Mouse (Mus musculus): Measurements from ENCODE around the gene Actr3. TPM values are rescaled to one million over a fixed set of nuclear protein-coding genes. Genes with fewer than 3 reads are reported as not detected.
"Not testable (repeated sequence)": the region's sequence is repeated elsewhere in the genome, so short reads cannot be mapped to it uniquely, and the experiment has no call there.

Actr3 gene
- polyA plus RNA-seq, 1 experiment from 2014 or later, result 248 TPM

- H3K4me3 ChIP-seq; H3K27me3 ChIP-seq; H3K4me2 ChIP-seq (replicated peaks); ATAC-seq (ENCODE audit: low FRiP score, low read depth); H3K27ac ChIP-seq (replicated peaks); H3K9me3 ChIP-seq; H3K4me1 ChIP-seq; H3K9ac ChIP-seq (replicated peaks): not testable (repeated sequence)
- peaks cover 42% of the 10 kb centered on the region for H3K36me3 ChIP-seq
- WGBS, result 93% methylated on average over 5 of the region's 5 CpGs
Measured at GRCm38 (mm10) chr1:125393324-125393723, 42.2 kb downstream of the Actr3 start.

GRCm38 (mm10) chr1:125390065-125390754 is 45.3 kb downstream of the Actr3 start:
- not testable (repeated sequence) for H3K9me3 ChIP-seq; H3K4me2 ChIP-seq (replicated peaks); H3K27ac ChIP-seq (replicated peaks); ATAC-seq (ENCODE audit: low FRiP score, low read depth); H3K4me1 ChIP-seq; H3K9ac ChIP-seq (replicated peaks); H3K27me3 ChIP-seq; H3K4me3 ChIP-seq
- H3K36me3 ChIP-seq, result peaks cover 16% of the 10 kb centered on the region
- WGBS, result 82% methylated on average over 4 of the region's 4 CpGs

GRCm38 (mm10) chr1:125389634-125390033 is 45.9 kb downstream of the Actr3 start:
- H3K27ac ChIP-seq (replicated peaks); H3K4me2 ChIP-seq (replicated peaks); H3K27me3 ChIP-seq; H3K4me3 ChIP-seq; H3K4me1 ChIP-seq; H3K9me3 ChIP-seq; H3K9ac ChIP-seq (replicated peaks); ATAC-seq (ENCODE audit: low FRiP score, low read depth): not testable (repeated sequence)
- H3K36me3 ChIP-seq, result peaks cover 12% of the 10 kb centered on the region
- WGBS, result 83% methylated on average over 1 of the region's 1 CpGs

GRCm38 (mm10) chr1:125388370-125388769 is 47.2 kb downstream of the Actr3 start:
- Histone ChIP-seq H3K36me3 (peaks cover 9% of the 10 kb centered on the region), H3K27me3 (no peaks in the 10 kb centered on the region), H3K9me3 (no peaks in the 10 kb centered on the region), H3K9ac (replicated peaks) (no peak overlapping the region), H3K27ac (replicated peaks) (no peak overlapping the region), H3K4me3 (no peak overlapping the region), H3K4me1 (no peaks in the 10 kb centered on the region), H3K4me2 (replicated peaks) (no peak overlapping the region)
- 38% methylated on average over 3 of the region's 3 CpGs for WGBS
- no peak for ATAC-seq (ENCODE audit: low FRiP score, low read depth)

GRCm38 (mm10) chr1:125386217-125386616 is 49.3 kb downstream of the Actr3 start:
- 0 out of 2 replicates have a peak, but pooled peaks cover 3% of the 10 kb centered on the region for H3K36me3 ChIP-seq
- ATAC-seq (ENCODE audit: low FRiP score, low read depth), result no peak
- no peak overlapping the region for H3K27ac ChIP-seq (replicated peaks)
- H3K9me3 ChIP-seq, result no peaks in the 10 kb centered on the region
- H3K4me3 ChIP-seq, result no peak overlapping the region
- H3K4me2 ChIP-seq (replicated peaks), result no peak overlapping the region
- H3K27me3 ChIP-seq, result no peaks in the 10 kb centered on the region
- H3K4me1 ChIP-seq, result no peaks in the 10 kb centered on the region
- no peak overlapping the region for H3K9ac ChIP-seq (replicated peaks)
- 86% methylated on average over 7 of the region's 7 CpGs for WGBS

GRCm38 (mm10) chr1:125382622-125383021 is 52.9 kb downstream of the Actr3 start:
- 59% methylated on average over 6 of the region's 6 CpGs for WGBS
- ATAC-seq (ENCODE audit: low FRiP score, low read depth), result no peak
- H3K9ac ChIP-seq (replicated peaks), result no peak overlapping the region
- H3K36me3 ChIP-seq, result no peaks in the 10 kb centered on the region
- no peak overlapping the region for H3K4me2 ChIP-seq (replicated peaks)
- no peak overlapping the region for H3K4me3 ChIP-seq
- no peaks in the 10 kb centered on the region for H3K27me3 ChIP-seq
- H3K9me3 ChIP-seq, result no peaks in the 10 kb centered on the region
- no peaks in the 10 kb centered on the region for H3K4me1 ChIP-seq
- H3K27ac ChIP-seq (replicated peaks), result no peak overlapping the region

- Histone ChIP-seq H3K4me3 (no peak overlapping the region), H3K9me3 (no peaks in the 10 kb centered on the region), H3K4me2 (replicated peaks) (no peak overlapping the region), H3K9ac (replicated peaks) (no peak overlapping the region), H3K27ac (replicated peaks) (no peak overlapping the region), H3K4me1 (no peaks in the 10 kb centered on the region), H3K36me3 (no peaks in the 10 kb centered on the region), H3K27me3 (no peaks in the 10 kb centered on the region)
- 71% methylated on average over 3 of the region's 3 CpGs for WGBS
- no peak for ATAC-seq (ENCODE audit: low FRiP score, low read depth)
Measured at GRCm38 (mm10) chr1:125378889-125379288, 56.6 kb downstream of the Actr3 start.

- 80% methylated on average over 5 of the region's 5 CpGs for WGBS
- ATAC-seq (ENCODE audit: low FRiP score, low read depth), result no peak
Measured at GRCm38 (mm10) chr1:125372855-125373254, 62.7 kb downstream of the Actr3 start.

GRCm38 (mm10) chr1:125370779-125371178 is 64.7 kb downstream of the Actr3 start:
- 38% methylated on average over 6 of the region's 6 CpGs for whole genome bisulfite sequencing

More at GRCm38 (mm10) chr1:125372855-125373254, 62.7 kb downstream of the Actr3 start:
- no peaks in the 10 kb centered on the region for H3K27me3 ChIP-seq
- H3K27ac ChIP-seq (replicated peaks), result no peak overlapping the region
- no peaks in the 10 kb centered on the region for H3K4me1 ChIP-seq
- H3K4me2 ChIP-seq (replicated peaks), result no peak overlapping the region
- H3K9ac ChIP-seq (replicated peaks), result no peak overlapping the region
- no peak overlapping the region for H3K4me3 ChIP-seq
- no peaks in the 10 kb centered on the region for H3K9me3 ChIP-seq
- no peaks in the 10 kb centered on the region for H3K36me3 ChIP-seq

GRCm38 (mm10) chr1:125365576-125365975 is 70.0 kb downstream of the Actr3 start:
- Histone ChIP-seq H3K27ac (replicated peaks) (no peak overlapping the region), H3K9me3 (no peaks in the 10 kb centered on the region), H3K27me3 (no peaks in the 10 kb centered on the region), H3K9ac (replicated peaks) (no peak overlapping the region), H3K4me2 (replicated peaks) (no peak overlapping the region), H3K4me1 (no peaks in the 10 kb centered on the region), H3K4me3 (no peak overlapping the region), H3K36me3 (no peaks in the 10 kb centered on the region)
- peak; percentile 34; the same call in 1 of the 2 replicates for ATAC-seq (ENCODE audit: low FRiP score, low read depth)
- WGBS, result 91% methylated on average over 4 of the region's 4 CpGs

More at GRCm38 (mm10) chr1:125370779-125371178, 64.7 kb downstream of the Actr3 start:
- Histone ChIP-seq H3K36me3 (no peaks in the 10 kb centered on the region), H3K9me3 (no peaks in the 10 kb centered on the region), H3K4me1 (no peaks in the 10 kb centered on the region), H3K9ac (replicated peaks) (no peak overlapping the region), H3K4me2 (replicated peaks) (no peak overlapping the region), H3K27ac (replicated peaks) (no peak overlapping the region), H3K4me3 (no peak overlapping the region), H3K27me3 (no peaks in the 10 kb centered on the region)
- ATAC-seq (ENCODE audit: low FRiP score, low read depth), result peak; percentile 74

- Histone ChIP-seq H3K27me3 (no peaks in the 10 kb centered on the region), H3K9me3 (no peaks in the 10 kb centered on the region), H3K36me3 (no peaks in the 10 kb centered on the region), H3K4me2 (replicated peaks) (no peak overlapping the region), H3K27ac (replicated peaks) (no peak overlapping the region), H3K9ac (replicated peaks) (no peak overlapping the region), H3K4me1 (no peaks in the 10 kb centered on the region), H3K4me3 (no peak overlapping the region)
- ATAC-seq (ENCODE audit: low FRiP score, low read depth), result no peak
- WGBS, result 85% methylated on average over 4 of the region's 4 CpGs
Measured at GRCm38 (mm10) chr1:125351416-125352037, 84.0 kb downstream of the Actr3 start.

- no peak overlapping the region for H3K27ac ChIP-seq (replicated peaks)
- H3K9ac ChIP-seq (replicated peaks), result no peak overlapping the region
- no peak for ATAC-seq (ENCODE audit: low FRiP score, low read depth)
- WGBS, result 89% methylated on average over 5 of the region's 5 CpGs
- H3K9me3 ChIP-seq, result no peaks in the 10 kb centered on the region
- no peaks in the 10 kb centered on the region for H3K27me3 ChIP-seq
- no peak overlapping the region for H3K4me2 ChIP-seq (replicated peaks)
- no peaks in the 10 kb centered on the region for H3K4me1 ChIP-seq
- no peaks in the 10 kb centered on the region for H3K36me3 ChIP-seq
- H3K4me3 ChIP-seq, result no peak overlapping the region
Measured at GRCm38 (mm10) chr1:125350843-125351242, 84.7 kb downstream of the Actr3 start.

Data from midbrain, embryonic 12.5 days (tissue).